In genomic region chr8:56277810-56278528, GRCm38 (mm10) we compare ENCODE assay signal across 14 mouse cellular contexts. TPM values are rescaled to one million over a fixed set of nuclear protein-coding genes. Genes with fewer than 3 reads are reported as not detected.
DNase-seq lines count a peak whose midpoint lies in the region; ATAC-seq and TF ChIP-seq lines count a peak whose summit lies in the region.
"Had no signal": no experiment of that assay in that cellular context is flagged by ENCODE, and none has a peak within 500 bp of the region (broad histone marks: within the 10 kb centered on the region; RNA-seq: fewer than 3 reads in every experiment).

No protein-coding gene starts in this region.

- H3K4me3 ChIP-seq in heart, adult 2 months = no peak overlapping the region
- H3K4me3 ChIP-seq in heart, embryonic 10.5 days = no peak overlapping the region
- no peak overlapping the region for H3K4me3 ChIP-seq in intestine, postnatal 0 days (ENCODE audit: low read depth, low read length)
- H3K4me3 ChIP-seq in forebrain, postnatal 0 days (ENCODE audit: low read depth, low read length) = no peak overlapping the region
- H3K4me3 ChIP-seq: heart, embryonic 13.5 days; megakaryocyte, embryonic 14.5 days had no signal

- no peak overlapping the region for H3K9ac ChIP-seq in heart, adult 2 months (ENCODE audit: low read depth, low read length)
- no peak overlapping the region for H3K9ac ChIP-seq in intestine, postnatal 0 days (ENCODE audit: low read depth, low read length)
- H3K9ac ChIP-seq in forebrain, postnatal 0 days = no peak overlapping the region
- H3K9ac ChIP-seq: heart, embryonic 13.5 days; liver, embryonic 14.5 days had no signal

- no peaks in the 10 kb centered on the region for H3K27me3 ChIP-seq in heart, adult 2 months (ENCODE audit: control insufficient read depth, insufficient read depth, low read length)
- no peaks in the 10 kb centered on the region for H3K27me3 ChIP-seq in heart, embryonic 10.5 days (ENCODE audit: insufficient read depth, poor library complexity, severe bottlenecking)
- H3K27me3 ChIP-seq in intestine, postnatal 0 days (replicated peaks; ENCODE audit: control insufficient read depth, insufficient read depth, low read length) = no peaks in the 10 kb centered on the region
- no peaks in the 10 kb centered on the region for H3K27me3 ChIP-seq in forebrain, postnatal 0 days (ENCODE audit: insufficient read depth, low read length)
- H3K27me3 ChIP-seq: heart, embryonic 13.5 days; megakaryocyte, embryonic 14.5 days had no signal

- WGBS in heart, adult 2 months = 73% methylated on average over 7 of the region's 9 CpGs
- 80% methylated on average over 7 of the region's 9 CpGs for WGBS in heart, embryonic 10.5 days
- 57% methylated on average over 8 of the region's 9 CpGs for WGBS in intestine, postnatal 0 days
- WGBS in forebrain, postnatal 0 days = 92% methylated on average over 7 of the region's 9 CpGs

- peak; percentile 83 for ATAC-seq in intestine, postnatal 0 days
- no peak for ATAC-seq in forebrain, postnatal 0 days
- ATAC-seq: forebrain, embryonic 16.5 days had no signal

- DNase-seq in heart, adult 2 months = peak; percentile 37 to 46
- DNase-seq in heart, embryonic 10.5 days (ENCODE audit: low spot score) = no peak
- DNase-seq in 3134 (ENCODE audit: extremely low read depth, insufficient read length, low spot score) = peak; percentile 1
- DNase-seq in Muller cell, postnatal 12 days (ENCODE audit: inconsistent ontology term) = peak; percentile 77
- DNase-seq in forebrain, postnatal 0 days = no peak
- no peak for DNase-seq in yolk sac, embryonic 10.5 days (ENCODE audit: low spot score)
- no peak for DNase-seq in layer of hippocampus, postnatal 14 days (ENCODE audit: low spot score in 2 of 2)
- DNase-seq: cerebellum, postnatal 36 days; thymus, postnatal 14 days had no signal

- H3K79me2 ChIP-seq in heart, adult 2 months (replicated peaks; ENCODE audit: control insufficient read depth, insufficient read depth, low read length) = no peaks in the 10 kb centered on the region

- H3K36me3 ChIP-seq in heart, adult 2 months (ENCODE audit: control insufficient read depth, insufficient read depth, low read length) = no peaks in the 10 kb centered on the region
- H3K36me3 ChIP-seq in heart, embryonic 10.5 days = no peaks in the 10 kb centered on the region
- H3K36me3 ChIP-seq in intestine, postnatal 0 days (ENCODE audit: control insufficient read depth, insufficient read depth) = no peaks in the 10 kb centered on the region
- no peaks in the 10 kb centered on the region for H3K36me3 ChIP-seq in forebrain, postnatal 0 days (ENCODE audit: insufficient read depth)
- H3K36me3 ChIP-seq: heart, embryonic 13.5 days had no signal

- no peak overlapping the region for H3K4me2 ChIP-seq in intestine, postnatal 0 days (replicated peaks; ENCODE audit: low read depth)
- H3K4me2 ChIP-seq in forebrain, postnatal 0 days (ENCODE audit: low read depth) = no peak overlapping the region
- H3K4me2 ChIP-seq: heart, embryonic 13.5 days had no signal

- H3K4me1 ChIP-seq in heart, adult 2 months (ENCODE audit: control insufficient read depth, insufficient read depth, low read length) = no peaks in the 10 kb centered on the region
- H3K4me1 ChIP-seq in heart, embryonic 10.5 days = no peaks in the 10 kb centered on the region
- H3K4me1 ChIP-seq in intestine, postnatal 0 days (replicated peaks; ENCODE audit: control insufficient read depth, insufficient read depth, low read length) = no peaks in the 10 kb centered on the region
- no peaks in the 10 kb centered on the region for H3K4me1 ChIP-seq in forebrain, postnatal 0 days (ENCODE audit: insufficient read depth)
- H3K4me1 ChIP-seq: megakaryocyte, embryonic 14.5 days had no signal

- TF ChIP-seq EP300 in heart, adult 2 months (IDR thresholded peaks at IDR 0.05; ENCODE audit: insufficient read depth, low read depth, low read length) = no peak

- no peak for TF ChIP-seq CTCF in heart, adult 2 months (IDR thresholded peaks at IDR 0.05)
- TF ChIP-seq CTCF in intestine, postnatal 0 days (IDR thresholded peaks at IDR 0.05; ENCODE audit: low read depth) = no peak
- no peak for TF ChIP-seq CTCF in forebrain, postnatal 0 days (IDR thresholded peaks at IDR 0.05; ENCODE audit: low read depth)

- intact Hi-C loops in heart, adult 2 months (cut with DNase I) = no loop called here

- no peaks in the 10 kb centered on the region for H3K9me3 ChIP-seq in heart, embryonic 10.5 days
- no peaks in the 10 kb centered on the region for H3K9me3 ChIP-seq in intestine, postnatal 0 days (ENCODE audit: control insufficient read depth)
- H3K9me3 ChIP-seq in forebrain, postnatal 0 days (ENCODE audit: low read length) = no peaks in the 10 kb centered on the region
- H3K9me3 ChIP-seq: heart, embryonic 13.5 days; megakaryocyte, embryonic 14.5 days had no signal

- no peak for TF ChIP-seq POLR2A in heart, adult 2 months (IDR thresholded peaks at IDR 0.05; ENCODE audit: insufficient read depth, low read depth, low read length)

- H3K27ac ChIP-seq in heart, adult 2 months = no peak overlapping the region
- no peak overlapping the region for H3K27ac ChIP-seq in heart, embryonic 10.5 days
- no peak overlapping the region; the same call in 1 of the 2 replicates for H3K27ac ChIP-seq in intestine, postnatal 0 days (ENCODE audit: low read depth, low read length)
- no peak overlapping the region for H3K27ac ChIP-seq in forebrain, postnatal 0 days (ENCODE audit: low read depth, low read length)
- H3K27ac ChIP-seq: heart, embryonic 13.5 days; liver, embryonic 14.5 days had no signal

RNA-seq across cellular contexts. Expression of gene Hpgd, which starts 16.4 kb away (rescaled TPM):
- total RNA-seq in heart, adult 2 months (2021) = 1 to 10 TPM; 6.5 to 6.9 TPM
- polyA plus RNA-seq in heart, adult 2 months (2012; rRNA removed) = 5.2 and 7.3 TPM in 2 replicates
- 19.7 and 19.8 TPM in 2 replicates for polyA plus RNA-seq in heart, embryonic 10.5 days (2016; fragmentation: Nextera tagmentation; extraction: Ambion mirVana)
- 21.8 and 23.2 TPM in 2 replicates for polyA plus RNA-seq in intestine, postnatal 0 days (2015; fragmentation: Nextera tagmentation; extraction: Ambion mirVana)
- total RNA-seq in forebrain, postnatal 0 days (2014; rRNA removed) = 3.7 and 4.5 TPM in 2 replicates
- 4.2 and 4.9 TPM in 2 replicates for polyA plus RNA-seq in forebrain, postnatal 0 days (2015; fragmentation: Nextera tagmentation; extraction: Ambion mirVana)
- total RNA-seq in layer of hippocampus, postnatal 14 days (2021) = 1 to 10 TPM; 2.8 to 4.1 TPM

Comparison
In these comparisons a context has a peak if more than half of its experiments do, and no peak if none do; other contexts are left out.
1. DNase-seq: peak in heart, adult 2 months (2 of 2), 3134 (single experiment) and Muller cell, postnatal 12 days (single experiment); none in heart, embryonic 10.5 days (single experiment), forebrain, postnatal 0 days (single experiment), yolk sac, embryonic 10.5 days (single experiment) and layer of hippocampus, postnatal 14 days (0 of 2).